Mouse (Mus musculus): Measurements from ENCODE around the gene Sh3gl3. TPM values are rescaled to one million over a fixed set of nuclear protein-coding genes. Genes with fewer than 3 reads are reported as not detected.

Sh3gl3 gene
- polyA plus RNA-seq, 1 experiment = 0.53 TPM

DNA sequence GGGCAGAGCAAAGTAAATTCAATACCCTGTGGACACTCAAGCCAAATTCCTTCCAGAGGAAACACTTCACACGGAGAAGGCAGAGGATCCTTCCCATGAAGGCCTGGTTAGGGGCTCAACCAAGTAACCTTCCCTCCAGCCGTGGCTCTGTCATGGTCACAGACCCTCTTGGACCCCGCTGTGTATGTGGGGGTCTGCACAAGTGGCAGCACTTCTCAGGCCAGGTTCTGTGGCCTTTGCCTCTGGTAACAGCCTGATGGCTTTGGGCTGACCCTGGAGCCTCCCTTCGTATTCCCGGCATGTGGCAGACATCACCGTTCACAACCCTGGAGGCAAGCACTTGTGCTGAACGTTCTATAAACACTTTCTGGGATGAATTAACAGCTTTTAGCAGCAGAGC, 176.2 kb downstream of the Sh3gl3 start:
- Histone ChIP-seq H3K27ac (ENCODE audit: insufficient read depth, low read length) (no peak overlapping the region), H3K4me3 (ENCODE audit: extremely low read depth, insufficient read depth, insufficient read length) (no peak overlapping the region), H3K27me3 (ENCODE audit: control insufficient read depth, insufficient read depth, low read length) (no peaks in the 10 kb centered on the region), H3K36me3 (ENCODE audit: control insufficient read depth, insufficient read depth, low read length) (no peaks in the 10 kb centered on the region), H3K4me1 (ENCODE audit: control insufficient read depth, insufficient read depth, insufficient read length) (no peaks in the 10 kb centered on the region)
- no peak for DNase-seq (ENCODE audit: low read depth in 1 of 2, low spot score in 2 of 2)
- TF ChIP-seq CTCF (IDR thresholded peaks at IDR 0.05; ENCODE audit: extremely low read depth, insufficient read depth, insufficient read length, insufficient replicate concordance) (no peak), POLR2A (IDR thresholded peaks at IDR 0.05; ENCODE audit: low read depth, low read length) (no peak)
- 87% methylated on average over 7 of the region's 7 CpGs for WGBS

DNA sequence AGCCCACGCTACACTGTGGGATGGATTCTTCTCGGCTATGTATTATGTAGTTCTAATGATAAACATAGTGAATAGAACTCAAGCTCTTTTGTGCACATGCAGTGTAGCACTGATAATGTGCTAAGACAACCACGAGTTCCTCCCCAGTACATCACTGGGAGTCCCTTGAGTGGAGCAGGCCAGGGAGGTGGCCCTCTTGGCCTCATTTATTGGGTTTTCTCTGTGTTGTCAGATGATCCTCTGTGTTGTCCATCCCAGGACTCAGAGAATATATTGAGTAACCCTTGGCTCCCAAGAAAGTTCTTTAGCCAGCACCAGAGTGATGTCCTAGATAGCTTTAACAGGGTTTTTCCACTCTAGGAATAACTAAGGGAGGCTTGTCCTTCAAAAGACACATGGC, 176.8 kb downstream of the Sh3gl3 start:
- TF ChIP-seq CTCF (IDR thresholded peaks at IDR 0.05; ENCODE audit: extremely low read depth, insufficient read depth, insufficient read length, insufficient replicate concordance) (no peak), POLR2A (IDR thresholded peaks at IDR 0.05; ENCODE audit: low read depth, low read length) (no peak)
- 83% methylated on average over 3 of the region's 3 CpGs for WGBS

More for the DNA sequence above, 176.8 kb downstream of the Sh3gl3 start:
- H3K4me1 ChIP-seq (ENCODE audit: control insufficient read depth, insufficient read depth, insufficient read length) = no peaks in the 10 kb centered on the region
- H3K36me3 ChIP-seq (ENCODE audit: control insufficient read depth, insufficient read depth, low read length) = no peaks in the 10 kb centered on the region
- no peak overlapping the region for H3K27ac ChIP-seq (ENCODE audit: insufficient read depth, low read length)
- H3K4me3 ChIP-seq (ENCODE audit: extremely low read depth, insufficient read depth, insufficient read length) = no peak overlapping the region
- DNase-seq (ENCODE audit: low read depth in 1 of 2, low spot score in 2 of 2) = no peak
- H3K27me3 ChIP-seq (ENCODE audit: control insufficient read depth, insufficient read depth, low read length) = no peaks in the 10 kb centered on the region

Other genes with a start within 250 kb of the Sh3gl3 start
- gene Hdgfl3, start 239.4 kb upstream of the Sh3gl3 start, polyA plus RNA-seq (2012; rRNA removed) = 1.2 and 1.7 TPM in 2 replicates
- gene Bnc1, start 181.5 kb upstream of the Sh3gl3 start, polyA plus RNA-seq (2012; rRNA removed) = 0.07 and 0.18 TPM in 2 replicates
- gene Adamtsl3, start 161.9 kb downstream of the Sh3gl3 start, polyA plus RNA-seq (2012; rRNA removed) = 0.19 and 0.28 TPM in 2 replicates

Data from spleen, adult 2 months (tissue).